Mouse (Mus musculus): Measurements from ENCODE around the gene Rbms3.

GRCm38 (mm10) chr9:116862341-116862740 is 767.4 kb downstream of the Rbms3 start:
- no peak for TF ChIP-seq CTCF (IDR thresholded peaks at IDR 0.05)
- no peak for TF ChIP-seq EP300 (IDR thresholded peaks at IDR 0.05)
